Mouse (Mus musculus) megakaryocyte, embryonic 14.5 days (primary cell): ENCODE measurements around the gene Dkk3.

ENCODE experiments used
- FLI1 ChIP-seq: IDR thresholded peaks from 2 replicates; pipeline ENCODE4 v1.6.1; 2012; ENCODE audit warnings: low read length, inconsistent platforms, mixed read lengths
- GATA1 ChIP-seq: IDR thresholded peaks from 3 replicates; pipeline ENCODE4 v1.6.1; 2012; ENCODE audit warnings: mixed read lengths, low read length, inconsistent platforms, borderline replicate concordance

GRCm38 (mm10) chr7:112128810-112129209 is 30.0 kb downstream of the Dkk3 start:
- TF ChIP-seq GATA1: no peak
- no peak for TF ChIP-seq FLI1
